Mouse (Mus musculus) megakaryocyte, embryonic 14.5 days (primary cell): Measurements from ENCODE around the gene Fubp1.

Experiments used
- FLI1 ChIP-seq: IDR thresholded peaks from 2 replicates; pipeline ENCODE4 v1.6.1; 2012; ENCODE audit warnings: low read length, inconsistent platforms, mixed read lengths
- GATA1 ChIP-seq: IDR thresholded peaks from 3 replicates; pipeline ENCODE4 v1.6.1; 2012; ENCODE audit warnings: mixed read lengths, low read length, inconsistent platforms, borderline replicate concordance

DNA sequence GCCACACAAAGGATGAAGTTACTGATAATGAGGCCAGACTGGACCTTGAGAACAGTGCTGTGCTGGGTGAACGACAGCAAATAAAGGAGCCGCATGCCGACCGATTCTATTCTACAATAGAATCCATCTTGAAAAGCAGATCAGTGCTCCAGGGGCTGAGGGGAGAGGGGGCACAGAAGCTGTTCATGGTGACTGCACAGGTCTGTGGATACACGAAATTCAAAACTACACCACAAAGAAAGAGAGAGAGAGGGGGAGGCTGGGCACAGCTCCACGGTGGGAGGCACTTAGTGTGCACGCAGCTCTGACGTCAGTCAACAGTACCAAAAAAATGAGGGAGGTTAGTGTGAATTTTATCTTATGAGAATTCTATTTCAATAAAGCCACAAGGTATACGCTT, 26.7 kb upstream of the Fubp1 start:
- TF ChIP-seq FLI1: no peak
- no peak for TF ChIP-seq GATA1
